Mouse (Mus musculus) retina, adult 2 months (tissue): Measurements from ENCODE around the gene Birc6.

Experiments
- DNase-seq: peaks from one replicate; pipeline ENCODE4 v3.0.0-alpha.2; 2012; ENCODE audit warnings: low read depth, low spot score

Birc6 gene

DNA sequence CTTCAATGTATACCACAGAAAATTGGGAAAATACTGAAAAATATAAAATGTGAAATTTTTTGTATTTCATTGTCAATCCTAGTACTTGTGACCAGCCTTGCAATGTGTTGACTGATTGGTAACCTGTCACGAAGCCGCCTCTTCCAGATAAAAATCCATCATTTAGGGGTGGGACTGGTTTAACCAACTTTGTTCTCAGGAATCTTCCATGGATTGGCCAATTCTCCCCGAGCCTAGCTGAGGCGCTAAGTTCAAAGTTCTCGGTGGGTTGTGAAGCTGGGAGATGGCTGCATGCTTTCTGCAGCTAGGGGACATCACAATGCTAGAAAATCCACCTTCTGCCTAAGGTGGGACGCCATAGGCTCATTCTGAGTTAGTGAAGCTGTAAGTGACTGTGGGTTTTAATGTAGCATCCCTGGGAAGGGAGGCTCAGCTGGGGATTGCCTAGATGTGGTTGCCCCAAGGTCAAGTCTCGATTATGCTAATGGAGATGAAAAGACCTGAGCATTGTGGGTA, 179.6 kb downstream of the Birc6 start:
- no peak for DNase-seq

DNA sequence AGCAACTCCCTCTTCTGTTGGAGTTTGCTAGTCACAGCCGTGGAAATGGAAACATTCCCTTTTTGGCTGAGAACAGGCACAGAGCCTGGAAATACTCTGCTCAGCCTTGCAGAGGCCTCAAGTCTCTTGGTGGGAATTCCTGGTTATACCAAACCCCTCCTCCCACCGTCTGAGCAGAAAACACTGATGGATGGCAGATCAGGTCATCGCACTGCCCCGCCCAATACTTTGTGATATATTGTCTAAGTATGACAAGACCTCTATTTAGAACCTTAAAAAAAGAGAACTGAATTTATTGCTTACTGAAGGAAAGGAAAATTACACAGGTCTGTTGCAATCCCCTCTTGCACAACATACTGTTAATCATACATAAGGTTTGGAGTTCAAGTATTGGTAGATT, 182.6 kb downstream of the Birc6 start:
- DNase-seq = no peak

DNA sequence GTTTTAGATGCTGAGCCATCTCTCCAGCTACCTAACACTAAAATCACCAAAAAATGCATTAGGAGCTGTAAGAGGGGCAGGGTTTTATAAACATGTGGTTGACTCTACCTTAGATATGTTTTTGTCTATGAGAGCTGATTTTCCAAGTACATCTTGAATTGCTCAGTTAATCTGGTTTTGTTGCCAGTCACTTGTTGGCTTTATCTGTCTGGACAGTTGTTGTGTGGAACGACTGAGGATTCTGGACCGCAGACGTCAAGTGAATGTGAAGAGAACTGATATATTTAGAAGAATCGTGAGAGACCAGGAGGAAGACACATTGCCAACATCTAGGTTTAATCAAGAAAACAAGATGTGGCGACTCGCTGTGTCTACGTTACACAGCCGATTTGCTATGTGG, 183.5 kb downstream of the Birc6 start:
- DNase-seq = no peak

DNA sequence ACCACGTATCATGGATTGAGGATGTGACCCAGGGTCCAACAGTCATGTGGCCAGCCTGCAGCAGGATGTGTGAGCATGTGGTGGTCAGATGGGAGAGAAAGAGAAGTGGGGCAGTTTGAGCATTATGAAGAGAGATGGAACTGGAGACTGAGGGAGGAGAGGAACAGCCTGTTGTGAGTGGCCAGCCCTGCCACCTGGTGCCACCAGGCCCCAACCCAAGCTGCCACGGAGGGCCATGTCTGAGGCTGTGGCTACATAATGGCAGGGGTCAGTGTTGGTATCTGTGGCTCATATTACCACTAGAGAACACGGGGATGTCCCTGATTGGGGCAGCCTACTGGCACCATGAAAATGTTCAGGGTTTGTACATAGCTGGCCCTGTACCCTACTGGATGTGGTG, 187.0 kb downstream of the Birc6 start:
- no peak for DNase-seq

DNA sequence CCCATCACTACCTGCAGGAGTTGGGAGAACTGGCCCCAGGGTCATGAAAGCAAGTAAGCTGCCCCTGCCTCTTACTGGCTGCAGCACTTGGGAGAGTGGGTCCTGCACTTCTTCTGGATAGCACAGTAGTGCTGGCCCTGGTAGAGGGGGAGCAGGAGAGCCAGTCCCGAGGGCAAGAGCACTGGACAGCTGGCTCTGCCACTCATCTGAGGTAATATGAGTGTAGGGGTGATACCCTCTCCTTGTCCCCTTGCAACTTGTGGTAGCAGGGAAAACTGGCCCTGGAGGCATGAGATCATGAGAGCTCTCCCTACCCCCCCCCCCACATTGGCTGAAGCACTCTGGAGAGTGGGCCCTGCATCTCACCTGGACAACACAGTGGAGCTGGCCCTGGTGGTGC, 187.6 kb downstream of the Birc6 start:
- no peak for DNase-seq

DNA sequence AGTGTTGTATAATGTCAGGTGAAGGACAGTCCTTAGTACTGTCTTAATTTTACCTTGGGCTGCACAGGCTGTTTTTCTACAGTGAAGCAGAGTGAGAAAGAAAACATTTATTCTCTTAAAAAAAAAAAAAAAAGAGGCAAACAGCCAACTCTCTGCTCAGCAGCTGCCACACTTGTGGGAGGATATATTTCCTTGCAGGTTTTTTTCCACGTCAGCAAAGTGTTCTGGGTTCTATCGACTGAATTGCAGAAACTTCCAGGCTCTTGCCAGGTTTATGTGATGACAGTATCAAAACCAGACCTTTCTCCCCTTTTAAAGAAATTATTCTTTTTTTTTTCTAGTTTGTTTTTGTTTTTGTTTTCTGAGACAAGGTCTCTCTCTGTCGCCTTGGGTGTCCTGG, 188.5 kb downstream of the Birc6 start:
- no peak for DNase-seq

DNA sequence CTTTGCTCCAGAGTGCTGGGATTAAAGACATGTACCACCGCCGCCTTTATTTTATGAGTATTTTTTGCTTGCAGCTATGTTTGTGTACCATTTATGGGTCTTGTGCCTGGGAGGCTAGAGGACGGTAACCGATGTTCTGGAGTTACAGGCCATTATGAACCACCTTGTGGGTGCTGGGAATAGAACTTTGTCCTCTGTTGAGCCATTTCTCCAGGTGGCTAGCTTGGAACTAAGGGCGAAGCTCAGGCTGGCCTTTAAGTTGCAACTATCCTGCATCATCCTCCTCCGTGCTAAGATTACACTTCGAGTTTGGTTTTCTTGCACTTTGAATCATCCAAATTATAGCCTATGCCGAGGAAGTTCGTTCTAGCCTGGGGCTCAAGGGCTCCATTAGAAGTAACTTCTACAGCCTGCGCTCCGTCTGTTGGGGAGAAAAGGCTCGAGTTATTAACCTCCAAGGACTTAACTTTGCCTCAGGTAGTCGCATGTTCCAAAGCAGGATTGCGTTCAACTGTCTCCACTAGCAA, 189.1 kb downstream of the Birc6 start:
- no peak for DNase-seq

DNA sequence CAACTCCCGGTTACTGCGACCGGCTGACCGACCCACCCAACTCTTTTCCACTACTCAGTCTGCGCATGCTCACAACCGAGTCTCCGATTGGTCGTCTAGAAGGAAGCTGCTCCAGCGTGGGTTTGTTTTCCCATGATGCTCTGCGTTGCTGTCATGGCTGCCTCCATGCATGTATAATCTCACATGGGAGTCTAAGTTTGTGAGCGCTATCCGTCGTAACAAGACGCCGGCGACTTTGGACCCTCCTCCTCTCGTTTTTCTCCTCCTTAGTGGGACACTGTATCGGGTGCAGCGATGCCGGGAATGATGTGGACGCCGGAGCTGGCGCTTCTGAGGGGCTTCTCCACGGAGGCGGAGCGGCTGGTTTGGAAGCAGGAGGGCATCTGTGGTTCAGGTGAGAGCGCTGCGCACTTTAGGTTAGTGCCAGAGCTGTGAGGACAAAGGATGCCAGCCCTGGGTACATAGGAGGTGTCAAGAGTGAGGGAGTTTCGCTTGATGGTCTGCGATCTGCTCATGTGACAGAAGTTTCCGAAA, 189.6 kb downstream of the Birc6 start, which contains the start of gene Ttc27:
Gene Ttc27, plus strand, starts transcription at position 115 of the 534 bp plus-strand sequence.
- peak; percentile 95 for DNase-seq

DNA sequence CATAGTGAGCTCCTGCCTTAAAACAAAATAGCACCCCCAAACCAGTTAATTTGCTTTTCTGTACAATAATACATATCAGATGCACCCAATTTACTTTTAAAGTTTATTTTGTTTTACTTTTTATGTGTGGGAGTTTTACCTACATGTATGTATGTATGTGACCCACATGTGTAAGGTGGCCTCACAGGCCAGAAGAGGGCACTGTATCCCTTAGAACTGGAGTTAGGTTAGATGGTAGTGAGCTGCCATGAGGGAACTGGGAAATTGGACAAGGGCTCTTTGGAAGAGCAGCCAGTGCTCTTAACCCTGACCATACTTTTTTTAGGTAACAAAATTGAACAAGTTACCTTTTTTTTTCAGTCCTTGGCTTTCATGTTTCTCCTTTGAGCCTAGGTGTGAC, 204.8 kb downstream of the Birc6 start:
- no peak for DNase-seq

DNA sequence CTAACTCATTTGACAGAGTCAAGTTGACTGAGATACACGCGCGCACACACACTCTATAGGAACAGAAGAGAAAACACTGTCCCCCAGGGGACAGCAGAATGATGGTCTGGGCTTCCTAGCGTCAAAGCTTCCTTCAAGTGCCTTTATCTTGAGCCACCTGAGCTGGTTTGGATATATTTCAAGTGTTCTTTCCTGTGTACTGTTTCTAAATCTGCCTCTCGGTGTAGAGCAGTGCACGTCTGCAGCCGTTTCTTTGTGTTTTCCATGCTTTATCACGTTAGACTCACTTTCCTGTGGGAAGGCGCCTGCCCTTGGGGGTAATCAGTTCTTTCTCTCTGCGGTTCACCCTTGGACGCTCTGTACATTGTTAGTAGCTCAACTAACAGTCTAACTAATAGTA, 207.3 kb downstream of the Birc6 start:
- no peak for DNase-seq

DNA sequence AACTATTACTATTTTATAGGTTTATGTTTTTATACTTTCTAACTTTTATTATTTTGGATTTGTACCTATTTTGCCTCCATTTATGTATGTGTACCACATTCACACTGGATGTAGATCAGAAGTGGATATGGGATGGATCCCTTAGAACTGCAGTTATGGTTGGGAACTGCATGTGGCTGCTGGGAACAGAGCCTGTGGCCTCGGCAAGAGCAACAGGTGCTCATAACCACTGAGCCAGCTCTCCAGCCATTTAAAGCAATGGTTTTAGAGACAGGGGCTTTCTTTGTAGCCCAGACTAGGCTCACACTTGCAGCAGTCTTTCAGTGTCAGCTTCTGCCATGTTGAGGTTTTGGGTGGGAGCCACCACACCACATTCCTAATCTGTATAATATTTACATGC, 221.6 kb downstream of the Birc6 start:
- no peak for DNase-seq

DNA sequence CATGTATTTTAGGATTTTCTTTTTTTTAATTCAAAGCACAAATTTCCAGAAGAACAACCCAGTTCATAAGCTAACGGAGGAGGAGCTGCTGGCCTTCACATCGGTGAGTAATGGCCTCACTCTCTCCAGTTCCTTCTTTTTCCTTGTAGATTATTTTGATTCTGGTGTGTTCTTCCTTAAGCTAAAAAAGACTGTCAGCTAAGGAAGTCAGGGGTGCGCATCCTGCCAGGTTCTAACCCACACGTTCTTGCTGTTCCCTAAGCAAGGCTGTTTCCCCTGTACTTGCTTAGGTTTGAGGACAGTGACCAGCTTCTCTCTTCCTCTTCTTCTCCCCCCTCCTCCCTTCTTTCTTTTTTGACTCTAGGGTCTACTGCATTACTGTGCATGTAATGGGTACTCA, 222.9 kb downstream of the Birc6 start:
- no peak for DNase-seq
